Mouse (Mus musculus): ENCODE measurements around the gene Prm3. TPM values are rescaled to one million over a fixed set of nuclear protein-coding genes. Genes with fewer than 3 reads are reported as not detected.

Gene Prm3
- polyA plus RNA-seq, 1 experiment from 2014 or later: not detected

DNA sequence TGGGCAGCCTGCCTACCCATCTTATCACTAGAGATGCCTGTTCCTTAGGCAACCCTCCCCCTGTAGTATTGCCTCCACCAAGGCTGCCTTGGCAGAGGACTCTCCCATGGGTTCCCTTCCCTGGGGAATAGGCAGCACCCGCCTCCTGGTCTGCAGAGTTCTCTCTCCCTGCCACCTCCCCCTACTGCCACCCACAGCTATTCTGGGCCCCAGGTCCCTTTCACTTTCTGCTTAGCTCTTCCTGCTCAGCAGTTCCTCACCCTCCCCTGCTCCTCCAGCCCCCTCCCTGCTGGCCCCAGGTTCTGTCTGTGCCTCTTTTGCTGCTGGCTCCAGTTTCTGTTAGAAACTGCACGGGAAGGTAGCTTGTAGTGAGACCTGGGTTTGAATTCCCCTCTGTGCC is 21.1 kb downstream of the Prm3 start:
- Histone ChIP-seq H3K27me3 (ENCODE audit: control insufficient read depth, insufficient read depth, low read length) (no peaks in the 10 kb centered on the region), H3K27ac (ENCODE audit: low read length) (no peak overlapping the region)

DNA sequence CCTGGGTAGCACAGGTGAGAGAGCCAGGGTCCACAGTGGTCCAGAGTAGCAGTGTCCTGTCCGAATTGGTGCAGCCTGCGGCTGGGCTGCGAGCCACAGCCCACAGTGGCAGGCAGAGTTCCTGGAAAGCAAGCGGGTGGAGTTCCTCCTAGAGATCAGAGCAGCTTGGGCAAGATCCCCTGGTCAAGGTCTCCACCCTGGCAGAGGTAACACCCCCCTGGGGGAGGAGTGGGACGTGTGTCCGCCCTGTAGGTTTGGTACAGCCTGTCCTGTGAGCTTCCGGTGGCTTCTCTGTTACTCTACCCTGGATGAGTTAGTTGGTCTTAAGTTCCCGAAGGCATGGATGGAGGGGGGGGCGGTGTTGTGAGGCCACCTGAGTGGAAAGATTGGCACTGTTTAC is 21.9 kb downstream of the Prm3 start:
- H3K27ac ChIP-seq (ENCODE audit: low read length): no peak overlapping the region
- no peaks in the 10 kb centered on the region for H3K36me3 ChIP-seq (ENCODE audit: control insufficient read depth, insufficient read depth, low read length)
- ATAC-seq (ENCODE audit: insufficient read depth, low FRiP score): no peak
- H3K4me3 ChIP-seq (replicated peaks; ENCODE audit: low read length): no peak overlapping the region
- 53% methylated on average over 9 of the region's 9 CpGs for WGBS
- no peaks in the 10 kb centered on the region for H3K9me3 ChIP-seq (replicated peaks; ENCODE audit: control insufficient read depth, low read length)
- 0 out of 2 replicates have a peak, but pooled peaks cover 12% of the 10 kb centered on the region for H3K4me1 ChIP-seq (ENCODE audit: control insufficient read depth, insufficient read depth, low read length)
- H3K9ac ChIP-seq (ENCODE audit: low read length): no peak overlapping the region
- H3K27me3 ChIP-seq (ENCODE audit: control insufficient read depth, insufficient read depth, low read length): no peaks in the 10 kb centered on the region
- H3K4me2 ChIP-seq (ENCODE audit: low read depth, low read length): no peak overlapping the region

More for the DNA sequence above, 21.1 kb downstream of the Prm3 start:
- H3K36me3 ChIP-seq (ENCODE audit: control insufficient read depth, insufficient read depth, low read length): no peaks in the 10 kb centered on the region
- H3K9ac ChIP-seq (ENCODE audit: low read length): no peak overlapping the region
- no peak overlapping the region for H3K4me3 ChIP-seq (replicated peaks; ENCODE audit: low read length)
- no peak for ATAC-seq (ENCODE audit: insufficient read depth, low FRiP score)
- WGBS: 68% methylated on average over 2 of the region's 2 CpGs
- H3K4me2 ChIP-seq (ENCODE audit: low read depth, low read length): no peak overlapping the region
- H3K4me1 ChIP-seq (ENCODE audit: control insufficient read depth, insufficient read depth, low read length): 0 out of 2 replicates have a peak, but pooled peaks cover 9% of the 10 kb centered on the region
- no peaks in the 10 kb centered on the region for H3K9me3 ChIP-seq (replicated peaks; ENCODE audit: control insufficient read depth, low read length)

DNA sequence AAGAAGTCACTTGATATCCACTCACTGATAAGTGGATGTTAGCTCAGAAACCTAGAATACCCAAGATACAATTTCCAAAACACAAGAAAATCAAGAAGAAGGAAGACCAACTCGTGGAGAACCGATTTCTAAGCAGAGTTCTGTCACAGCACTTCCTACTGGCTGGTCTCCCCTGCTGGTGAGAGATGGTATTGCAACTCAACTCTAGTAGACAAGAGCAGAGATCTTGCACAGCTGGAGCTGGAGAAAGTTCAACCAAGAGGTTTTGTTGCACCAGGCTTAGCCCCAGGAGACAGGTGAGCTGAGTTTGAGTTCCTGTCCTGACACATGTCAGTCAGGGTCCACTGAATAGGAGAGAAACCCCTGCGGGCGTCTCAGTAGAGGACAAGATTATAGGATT is 23.6 kb downstream of the Prm3 start:
- Histone ChIP-seq H3K9ac (ENCODE audit: low read length) (no peak overlapping the region), H3K4me2 (ENCODE audit: low read depth, low read length) (no peak overlapping the region), H3K27ac (ENCODE audit: low read length) (no peak overlapping the region), H3K4me3 (replicated peaks; ENCODE audit: low read length) (no peak overlapping the region), H3K9me3 (replicated peaks; ENCODE audit: control insufficient read depth, low read length) (no peaks in the 10 kb centered on the region), H3K4me1 (ENCODE audit: control insufficient read depth, insufficient read depth, low read length) (peaks cover 17% of the 10 kb centered on the region; the same call in 1 of the 2 replicates), H3K27me3 (ENCODE audit: control insufficient read depth, insufficient read depth, low read length) (no peaks in the 10 kb centered on the region), H3K36me3 (ENCODE audit: control insufficient read depth, insufficient read depth, low read length) (no peaks in the 10 kb centered on the region)
- WGBS: 49% methylated on average over 4 of the region's 4 CpGs
- no peak for ATAC-seq (ENCODE audit: insufficient read depth, low FRiP score)

DNA sequence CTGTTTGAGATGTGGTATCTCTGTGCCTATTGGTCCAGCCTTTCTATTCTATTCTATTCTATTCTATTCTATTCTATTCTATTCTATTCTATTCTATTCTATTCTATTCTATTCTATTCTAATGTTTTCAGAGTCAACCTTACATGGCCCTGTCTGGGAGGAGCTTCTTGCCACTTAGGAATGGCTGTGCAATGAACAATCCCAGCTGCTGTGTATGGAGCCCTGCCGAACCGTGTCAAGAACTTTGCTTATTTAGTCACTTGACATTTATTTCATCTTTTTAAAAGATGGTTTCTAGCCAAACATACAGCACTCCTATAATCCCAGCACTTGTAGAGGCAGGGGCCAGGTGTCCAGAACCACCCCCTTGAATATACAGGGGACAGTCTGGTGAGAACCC is 26.4 kb downstream of the Prm3 start:
- H3K4me2 ChIP-seq (ENCODE audit: low read depth, low read length): no peak overlapping the region
- H3K36me3 ChIP-seq (ENCODE audit: control insufficient read depth, insufficient read depth, low read length): no peaks in the 10 kb centered on the region
- H3K4me1 ChIP-seq (ENCODE audit: control insufficient read depth, insufficient read depth, low read length): peaks cover 13% of the 10 kb centered on the region; the same call in 1 of the 2 replicates
- no peak for ATAC-seq (ENCODE audit: insufficient read depth, low FRiP score)
- no peaks in the 10 kb centered on the region for H3K27me3 ChIP-seq (ENCODE audit: control insufficient read depth, insufficient read depth, low read length)
- no peaks in the 10 kb centered on the region for H3K9me3 ChIP-seq (replicated peaks; ENCODE audit: control insufficient read depth, low read length)
- no peak overlapping the region for H3K27ac ChIP-seq (ENCODE audit: low read length)
- no peak overlapping the region for H3K9ac ChIP-seq (ENCODE audit: low read length)
- no peak overlapping the region for H3K4me3 ChIP-seq (replicated peaks; ENCODE audit: low read length)
- 24% methylated on average over 2 of the region's 2 CpGs for WGBS

DNA sequence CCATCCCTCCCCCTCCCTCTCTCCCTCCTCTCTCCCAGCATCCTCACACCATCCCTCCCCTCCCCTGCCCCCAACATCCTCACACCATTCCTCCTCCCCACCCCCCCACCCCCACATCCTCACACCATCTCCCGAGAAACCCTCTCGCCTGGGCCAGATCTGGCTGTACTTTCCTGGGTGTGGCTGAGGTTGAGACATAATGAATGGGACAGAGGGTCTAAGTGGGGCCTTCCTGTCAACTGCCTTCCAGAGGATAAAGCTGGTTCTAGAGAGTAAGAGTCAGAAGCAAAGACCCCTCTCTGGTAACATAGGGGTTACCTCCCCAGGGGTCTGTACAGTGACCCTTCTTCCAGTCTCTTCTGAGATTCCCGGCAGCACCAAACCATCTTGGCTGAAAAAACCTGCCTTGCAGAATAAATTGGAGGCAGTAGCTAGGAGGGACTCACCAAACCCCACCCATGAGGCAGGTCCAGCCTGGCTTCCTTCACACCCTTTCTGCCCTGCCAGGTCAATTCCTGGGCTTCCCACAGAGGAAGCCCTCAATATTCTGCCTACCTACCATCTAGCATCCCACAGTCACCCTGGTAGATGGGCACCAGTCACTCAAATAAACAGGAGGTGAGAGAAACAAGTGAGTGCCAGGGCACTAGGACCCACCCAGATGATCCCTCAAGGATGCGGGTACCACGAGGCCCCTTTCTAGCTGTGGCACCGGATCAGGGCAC is 27.0 kb downstream of the Prm3 start:
- no peak for ATAC-seq (ENCODE audit: insufficient read depth, low FRiP score)
- no peaks in the 10 kb centered on the region for H3K9me3 ChIP-seq (replicated peaks; ENCODE audit: control insufficient read depth, low read length)
- no peak overlapping the region for H3K9ac ChIP-seq (ENCODE audit: low read length)
- H3K27ac ChIP-seq (ENCODE audit: low read length): no peak overlapping the region
- no peak overlapping the region for H3K4me2 ChIP-seq (ENCODE audit: low read depth, low read length)
- H3K27me3 ChIP-seq (ENCODE audit: control insufficient read depth, insufficient read depth, low read length): no peaks in the 10 kb centered on the region
- H3K4me1 ChIP-seq (ENCODE audit: control insufficient read depth, insufficient read depth, low read length): peaks cover 10% of the 10 kb centered on the region; the same call in 1 of the 2 replicates
- no peak overlapping the region for H3K4me3 ChIP-seq (replicated peaks; ENCODE audit: low read length)
- WGBS: 44% methylated on average over 6 of the region's 6 CpGs
- no peaks in the 10 kb centered on the region for H3K36me3 ChIP-seq (ENCODE audit: control insufficient read depth, insufficient read depth, low read length)

DNA sequence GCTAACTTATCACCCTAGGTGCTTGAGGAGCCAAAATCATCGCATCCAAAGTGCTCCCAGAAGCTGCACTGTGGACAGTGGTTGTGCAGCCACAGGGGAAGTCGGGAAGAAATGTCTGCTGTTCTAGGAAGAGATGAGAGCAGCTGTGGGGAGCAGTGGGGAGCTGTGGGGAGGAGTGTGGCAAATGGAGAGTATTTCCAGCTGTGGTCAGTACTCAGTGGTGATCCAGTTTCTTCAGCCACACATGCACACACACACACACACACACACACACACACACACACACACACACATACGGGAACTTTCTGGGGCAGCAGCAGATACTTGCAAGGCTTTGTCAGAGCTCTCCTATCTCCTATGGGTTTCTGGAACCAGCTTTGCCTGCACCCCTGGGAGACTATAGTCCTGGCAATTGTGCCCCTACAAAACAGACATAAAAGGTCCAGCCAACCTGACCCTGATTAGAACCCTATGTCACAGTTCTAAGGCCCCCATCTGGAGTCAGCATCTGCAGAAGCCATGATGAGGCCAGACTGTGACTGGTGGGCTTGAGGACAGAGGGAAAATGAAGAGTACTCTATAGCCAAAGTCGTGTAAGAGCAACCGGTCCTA is 28.0 kb downstream of the Prm3 start:
- no peak for ATAC-seq (ENCODE audit: insufficient read depth, low FRiP score)
- Histone ChIP-seq H3K4me1 (ENCODE audit: control insufficient read depth, insufficient read depth, low read length) (peaks cover 8% of the 10 kb centered on the region; the same call in 1 of the 2 replicates), H3K9me3 (replicated peaks; ENCODE audit: control insufficient read depth, low read length) (no peaks in the 10 kb centered on the region), H3K36me3 (ENCODE audit: control insufficient read depth, insufficient read depth, low read length) (no peaks in the 10 kb centered on the region), H3K27ac (ENCODE audit: low read length) (no peak overlapping the region), H3K4me3 (replicated peaks; ENCODE audit: low read length) (no peak overlapping the region), H3K9ac (ENCODE audit: low read length) (no peak overlapping the region), H3K27me3 (ENCODE audit: control insufficient read depth, insufficient read depth, low read length) (no peaks in the 10 kb centered on the region), H3K4me2 (ENCODE audit: low read depth, low read length) (no peak overlapping the region)
- WGBS: 64% methylated on average over 5 of the region's 5 CpGs

DNA sequence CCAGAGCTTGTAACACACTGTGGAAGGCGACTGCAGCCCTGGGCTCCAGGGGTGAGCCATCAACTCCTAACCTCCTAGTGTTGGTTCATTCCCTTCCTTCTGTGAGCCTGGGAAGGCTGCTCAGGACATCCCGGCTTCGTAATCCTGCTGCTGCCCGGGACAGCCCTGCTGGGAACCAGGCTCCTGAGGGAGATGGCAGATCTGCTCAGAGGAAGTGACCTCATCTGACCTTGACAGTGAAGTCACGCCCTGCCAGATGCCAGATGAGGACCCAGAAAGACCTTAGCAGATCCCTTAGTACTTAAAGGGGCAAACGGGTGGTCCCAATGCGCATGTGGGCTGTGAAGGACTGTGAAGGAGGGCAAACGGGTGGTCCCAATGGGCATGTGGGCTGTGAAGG is 29.5 kb downstream of the Prm3 start:
- no peak overlapping the region for H3K9ac ChIP-seq (ENCODE audit: low read length)
- no peak overlapping the region for H3K4me2 ChIP-seq (ENCODE audit: low read depth, low read length)
- peaks cover 8% of the 10 kb centered on the region; the same call in 1 of the 2 replicates for H3K4me1 ChIP-seq (ENCODE audit: control insufficient read depth, insufficient read depth, low read length)
- 78% methylated on average over 8 of the region's 8 CpGs for WGBS
- ATAC-seq (ENCODE audit: insufficient read depth, low FRiP score): no peak
- H3K4me3 ChIP-seq (replicated peaks; ENCODE audit: low read length): no peak overlapping the region
- H3K9me3 ChIP-seq (replicated peaks; ENCODE audit: control insufficient read depth, low read length): no peaks in the 10 kb centered on the region
- H3K27ac ChIP-seq (ENCODE audit: low read length): no peak overlapping the region
- H3K36me3 ChIP-seq (ENCODE audit: control insufficient read depth, insufficient read depth, low read length): no peaks in the 10 kb centered on the region
- no peaks in the 10 kb centered on the region for H3K27me3 ChIP-seq (ENCODE audit: control insufficient read depth, insufficient read depth, low read length)

DNA sequence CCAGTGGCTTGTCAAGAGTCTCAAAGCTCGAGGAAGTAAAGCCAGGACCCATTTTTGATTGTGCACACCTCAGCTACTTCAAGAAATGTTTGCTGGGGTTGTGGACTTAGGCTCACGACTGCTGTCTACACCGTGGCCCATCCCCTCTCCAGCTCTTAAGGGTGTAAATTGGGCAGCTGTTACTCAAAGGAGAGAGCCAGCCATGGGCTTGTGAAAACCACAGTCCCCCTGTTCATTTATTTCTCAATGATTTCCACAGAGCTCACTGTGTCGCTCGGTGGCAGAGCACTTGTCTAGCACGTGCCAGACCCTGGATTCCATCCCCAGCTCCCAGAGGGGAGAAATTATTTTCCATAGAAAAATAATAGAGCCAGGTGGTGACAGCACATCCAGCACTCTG is 34.5 kb downstream of the Prm3 start:
- Histone ChIP-seq H3K27me3 (ENCODE audit: control insufficient read depth, insufficient read depth, low read length) (no peaks in the 10 kb centered on the region), H3K9me3 (replicated peaks; ENCODE audit: control insufficient read depth, low read length) (no peaks in the 10 kb centered on the region), H3K27ac (ENCODE audit: low read length) (no peak overlapping the region), H3K4me3 (replicated peaks; ENCODE audit: low read length) (no peak overlapping the region), H3K36me3 (ENCODE audit: control insufficient read depth, insufficient read depth, low read length) (no peaks in the 10 kb centered on the region), H3K4me1 (ENCODE audit: control insufficient read depth, insufficient read depth, low read length) (no peaks in the 10 kb centered on the region), H3K9ac (ENCODE audit: low read length) (no peak overlapping the region), H3K4me2 (ENCODE audit: low read depth, low read length) (no peak overlapping the region)
- ATAC-seq (ENCODE audit: insufficient read depth, low FRiP score): no peak
- WGBS: 69% methylated on average over 6 of the region's 6 CpGs

DNA sequence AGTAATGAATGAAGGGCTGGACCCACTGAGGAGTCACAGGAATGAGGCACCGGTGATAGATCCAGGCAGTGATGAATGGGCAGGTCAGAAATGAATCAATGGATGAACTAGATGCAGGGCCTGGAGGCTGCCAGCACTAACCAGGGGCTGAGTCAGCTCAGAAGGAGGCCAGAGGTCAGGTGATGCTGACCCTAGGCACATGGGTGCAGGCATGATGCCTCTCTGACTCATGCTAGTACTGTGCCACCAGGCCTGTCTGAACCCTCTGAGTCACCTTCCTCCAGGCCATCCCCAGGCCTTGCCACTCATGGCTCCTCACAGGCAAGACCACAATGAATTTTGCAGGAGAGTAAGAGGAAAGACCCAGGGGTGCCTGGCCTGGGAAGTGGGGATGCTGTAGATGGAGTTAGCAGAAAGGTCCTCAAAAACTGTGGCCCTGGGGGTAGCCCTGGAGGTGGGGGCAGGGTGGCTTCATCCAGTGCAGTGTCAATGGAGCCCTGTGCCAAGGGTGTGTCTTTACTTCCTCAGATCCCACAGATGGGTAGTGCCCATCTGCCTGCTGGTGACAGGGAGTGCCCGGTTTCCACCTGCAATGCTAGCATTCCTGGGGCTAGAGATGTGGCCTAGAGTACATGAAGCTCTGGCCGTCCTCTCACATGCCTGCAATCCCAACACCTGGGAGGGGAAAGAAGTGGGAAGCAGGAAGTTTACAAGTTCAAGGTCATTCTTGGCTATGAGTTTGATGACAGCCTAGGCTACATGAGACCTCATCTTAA is 36.0 kb downstream of the Prm3 start:
- H3K9me3 ChIP-seq (replicated peaks; ENCODE audit: control insufficient read depth, low read length): no peaks in the 10 kb centered on the region
- H3K4me2 ChIP-seq (ENCODE audit: low read depth, low read length): no peak overlapping the region
- 72% methylated on average over 3 of the region's 3 CpGs for WGBS
- no peaks in the 10 kb centered on the region for H3K36me3 ChIP-seq (ENCODE audit: control insufficient read depth, insufficient read depth, low read length)
- no peak overlapping the region for H3K27ac ChIP-seq (ENCODE audit: low read length)
- H3K4me1 ChIP-seq (ENCODE audit: control insufficient read depth, insufficient read depth, low read length): peaks cover 3% of the 10 kb centered on the region; the same call in 1 of the 2 replicates
- H3K27me3 ChIP-seq (ENCODE audit: control insufficient read depth, insufficient read depth, low read length): no peaks in the 10 kb centered on the region
- no peak overlapping the region for H3K4me3 ChIP-seq (replicated peaks; ENCODE audit: low read length)
- no peak for ATAC-seq (ENCODE audit: insufficient read depth, low FRiP score)
- H3K9ac ChIP-seq (ENCODE audit: low read length): no peak overlapping the region

Data from stomach, embryonic 16.5 days (tissue).